Mouse (Mus musculus) cortical plate, adult 2 months (tissue): ENCODE measurements at regions not wholly inside any gene's neighbourhood (a gene's known extent, or its start where the extent isn't known, plus 50 kb on each side); places are given as distances from the start of the nearest gene placed in this dataset.

Source experiments
- H3K27ac ChIP-seq: fragments of 200-500 bp; 2 replicates; pipeline ENCODE4 v1.5.1; 2012; ENCODE audit warnings: low read length, control low read depth, inconsistent platforms; ENCODE audit not compliant: insufficient read depth
- H3K4me1 ChIP-seq: fragments of 200-500 bp; 2 replicates; pipeline ENCODE4 v1.6.1; 2011; ENCODE audit warnings: low read length; ENCODE audit not compliant: control insufficient read depth, insufficient read depth
- H3K4me3 ChIP-seq: fragments of 200-500 bp; 2 replicates; pipeline ENCODE4 v1.5.1; 2011; ENCODE audit warnings: mild to moderate bottlenecking, low read length, control low read depth; ENCODE audit not compliant: insufficient read depth
- CTCF ChIP-seq: fragments of 200-500 bp; IDR thresholded peaks from 2 replicates; pipeline ENCODE4 v1.5.1; 2011; ENCODE audit warnings: mild to moderate bottlenecking, control low read depth, low read length; ENCODE audit not compliant: insufficient read depth; ENCODE audit errors: extremely low read depth
- POLR2A ChIP-seq: fragments of 200-500 bp; IDR thresholded peaks from 2 replicates; pipeline ENCODE4 v1.6.1; 2011; ENCODE audit warnings: mild to moderate bottlenecking, low read length, control low read depth; ENCODE audit not compliant: insufficient read depth; ENCODE audit errors: extremely low read depth

DNA sequence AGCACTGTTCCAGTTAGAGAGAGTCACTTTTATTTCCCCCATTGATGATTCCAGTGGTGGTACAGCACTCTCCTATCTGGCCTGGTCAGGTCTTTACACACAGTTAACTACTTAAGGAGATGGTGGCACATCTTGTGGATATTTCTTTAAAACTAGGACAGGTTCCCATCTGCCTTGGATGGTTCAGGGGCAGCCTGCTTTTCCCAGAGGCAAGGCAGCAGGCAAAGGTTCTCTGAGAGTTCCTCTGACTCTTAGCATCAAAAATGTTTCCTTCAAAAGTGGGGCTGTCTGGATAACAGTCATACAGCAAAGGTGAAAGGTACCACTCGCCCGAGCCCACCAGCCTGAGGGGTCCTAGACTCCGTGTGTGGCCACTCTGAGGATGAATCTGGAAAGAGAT lies 178.3 kb upstream of the 1700012A03Rik start:
- Histone ChIP-seq H3K4me1 (no peaks in the 10 kb centered on the region), H3K27ac (no peak overlapping the region), H3K4me3 (no peak overlapping the region)
- TF ChIP-seq CTCF (no peak), POLR2A (no peak)

DNA sequence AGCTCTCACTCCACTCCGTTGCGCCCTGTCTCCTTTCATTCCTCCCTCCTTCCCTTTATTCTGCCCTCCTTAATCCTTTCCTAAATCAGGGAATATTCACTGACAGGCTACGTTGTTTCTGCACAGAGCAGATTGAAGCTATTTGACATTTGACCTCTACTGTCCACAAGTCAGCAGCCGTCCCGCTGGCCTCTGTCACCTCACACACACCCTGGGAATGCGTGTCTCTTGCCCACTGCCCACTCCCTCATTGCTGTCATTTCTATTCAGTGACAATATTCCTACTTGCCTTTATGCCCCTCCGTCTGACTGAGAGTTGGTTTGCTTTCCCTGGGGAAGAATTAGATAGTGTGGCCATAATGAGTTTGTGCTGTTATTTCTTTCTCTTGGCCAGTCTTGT lies 188.1 kb upstream of the 1700012A03Rik start:
- TF ChIP-seq POLR2A (no peak), CTCF (no peak)
- H3K27ac ChIP-seq = no peak overlapping the region
- H3K4me3 ChIP-seq = no peak overlapping the region
- no peaks in the 10 kb centered on the region for H3K4me1 ChIP-seq

DNA sequence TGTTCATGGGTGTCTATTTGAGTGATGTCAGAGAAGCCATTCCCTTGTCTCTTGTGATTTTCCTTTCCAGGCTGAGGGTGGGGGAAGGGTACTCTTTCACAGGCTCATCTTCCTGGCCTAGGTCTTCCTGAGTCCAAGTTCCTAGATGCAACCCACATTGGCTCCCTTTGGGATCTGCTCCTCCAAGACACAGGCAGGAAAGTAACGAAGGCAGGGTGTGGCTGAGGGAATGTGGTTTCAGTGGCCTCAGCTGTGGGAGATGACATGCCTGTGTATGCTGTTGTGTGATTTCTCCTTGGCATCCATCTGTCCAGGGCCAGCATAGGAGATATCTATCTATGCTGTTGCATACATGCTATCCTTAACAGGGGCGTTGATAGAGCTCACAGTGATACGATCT lies 190.4 kb upstream of the 1700012A03Rik start:
- H3K4me1 ChIP-seq = no peaks in the 10 kb centered on the region
- no peak overlapping the region for H3K4me3 ChIP-seq
- no peak for TF ChIP-seq POLR2A
- TF ChIP-seq CTCF = no peak
- H3K27ac ChIP-seq = no peak overlapping the region

DNA sequence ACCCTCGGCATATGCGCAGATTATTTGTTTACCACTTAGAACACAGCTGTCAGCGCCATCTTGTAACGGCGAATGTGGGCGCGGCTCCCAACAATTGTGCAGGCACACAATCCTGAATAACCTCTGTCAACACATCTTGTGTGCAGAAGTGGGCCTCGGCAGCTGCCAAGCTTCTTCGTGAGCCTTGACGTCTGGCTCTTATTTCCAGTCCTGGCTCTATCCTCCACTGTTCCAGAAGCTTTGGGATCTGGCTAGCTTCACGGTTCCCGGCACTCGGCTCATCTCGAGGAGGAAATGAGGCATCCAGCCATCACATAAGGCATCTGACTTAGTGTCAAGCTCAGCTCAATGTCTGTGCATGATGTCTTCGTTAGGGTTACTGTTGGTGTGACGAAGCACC lies 195.8 kb upstream of the 1700012A03Rik start:
- H3K27ac ChIP-seq = no peak overlapping the region
- TF ChIP-seq CTCF (no peak), POLR2A (no peak)
- H3K4me3 ChIP-seq = no peak overlapping the region
- H3K4me1 ChIP-seq = no peaks in the 10 kb centered on the region

DNA sequence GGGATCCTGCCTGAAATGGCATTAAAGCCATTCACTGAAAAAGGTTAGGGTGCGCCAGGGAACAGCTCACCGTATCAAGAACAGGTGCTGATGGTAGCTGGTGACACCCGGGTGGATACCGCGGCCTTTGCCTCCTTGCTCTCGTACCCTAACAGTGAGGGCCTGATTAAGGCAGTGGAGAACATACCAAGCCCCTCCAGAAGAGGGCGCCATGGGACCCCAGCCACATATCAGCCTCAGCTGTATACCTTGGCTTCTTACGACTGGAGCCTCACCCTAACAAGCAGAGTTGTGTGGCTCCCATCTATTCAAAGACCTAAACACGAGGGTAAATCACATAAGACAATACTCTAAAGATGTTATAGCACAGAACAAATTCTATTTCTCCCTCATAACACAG lies 203.7 kb upstream of the 1700012A03Rik start:
- H3K4me3 ChIP-seq = no peak overlapping the region
- TF ChIP-seq CTCF (peak; percentile 18; the same call in 1 of the 2 replicates), POLR2A (no peak)
- no peak overlapping the region for H3K27ac ChIP-seq
- H3K4me1 ChIP-seq = no peaks in the 10 kb centered on the region

DNA sequence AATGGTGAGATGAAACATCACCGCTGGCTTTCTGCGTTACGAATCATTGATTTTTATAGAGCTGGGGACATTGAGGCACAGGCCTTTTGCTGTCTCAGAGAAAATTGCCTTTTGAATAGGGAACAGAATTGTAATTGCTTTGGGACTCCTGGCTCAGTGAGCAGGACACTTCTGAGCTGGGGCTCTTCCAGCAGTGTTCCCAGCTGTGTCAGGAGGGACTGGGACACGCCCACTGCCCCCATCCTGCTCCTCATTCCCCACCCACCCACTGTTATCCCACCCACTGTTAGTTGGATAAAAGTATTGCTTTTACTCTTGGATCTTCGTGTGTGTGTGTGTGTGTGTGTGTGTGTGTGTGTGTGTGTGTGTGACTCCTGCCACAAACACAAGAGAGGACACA lies 204.4 kb upstream of the 1700012A03Rik start:
- Histone ChIP-seq H3K4me1 (no peaks in the 10 kb centered on the region), H3K4me3 (no peak overlapping the region), H3K27ac (no peak overlapping the region)
- TF ChIP-seq POLR2A (no peak), CTCF (no peak)

DNA sequence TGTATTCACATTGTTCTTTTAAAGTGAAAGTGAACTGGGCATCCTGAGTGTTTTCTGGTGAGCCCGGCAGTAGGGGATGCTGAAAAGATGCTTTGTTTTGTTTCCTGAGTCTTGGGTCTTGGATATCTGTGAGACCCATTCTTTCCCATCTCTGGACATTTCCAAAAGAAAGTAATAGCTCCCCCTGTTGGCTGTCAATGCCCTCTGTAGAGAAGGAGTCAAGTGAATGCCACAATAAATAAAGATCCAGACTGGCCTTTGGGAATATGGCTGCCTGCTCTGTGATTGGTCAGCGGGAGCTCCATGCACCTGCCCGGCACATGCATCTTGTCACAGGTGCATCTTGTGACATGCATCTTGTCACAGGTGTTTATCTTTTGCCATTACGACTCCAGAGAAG lies 209.4 kb upstream of the 1700012A03Rik start:
- no peak overlapping the region for H3K4me3 ChIP-seq

DNA sequence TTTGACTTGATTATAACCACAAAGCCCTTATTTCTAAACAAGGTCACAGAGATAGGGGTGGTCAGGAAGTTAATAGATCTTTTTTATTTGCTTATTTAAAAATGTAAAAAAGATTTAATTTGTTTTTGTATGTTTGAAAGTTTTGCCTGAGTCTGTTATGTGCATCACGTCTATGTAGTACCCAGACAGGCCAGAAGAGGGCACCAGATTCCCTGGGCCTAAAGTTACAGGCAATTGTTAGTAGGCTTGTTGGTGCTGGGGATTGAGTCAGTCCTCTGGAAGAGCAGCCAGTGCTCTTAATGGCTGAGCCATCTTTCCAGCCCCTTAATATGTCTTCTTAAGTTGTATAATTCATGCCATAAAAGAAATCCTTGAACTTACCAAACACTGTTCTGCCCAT lies 211.5 kb upstream of the 1700012A03Rik start:
- Histone ChIP-seq H3K27ac (no peak overlapping the region), H3K4me3 (no peak overlapping the region), H3K4me1 (no peaks in the 10 kb centered on the region)
- TF ChIP-seq POLR2A (no peak), CTCF (0 out of 2 replicates have a peak, but pooled peaks have one; percentile 16)

More for the DNA sequence above, 209.4 kb upstream of the 1700012A03Rik start:
- no peak for TF ChIP-seq CTCF
- H3K27ac ChIP-seq = no peak overlapping the region
- H3K4me1 ChIP-seq = no peaks in the 10 kb centered on the region

DNA sequence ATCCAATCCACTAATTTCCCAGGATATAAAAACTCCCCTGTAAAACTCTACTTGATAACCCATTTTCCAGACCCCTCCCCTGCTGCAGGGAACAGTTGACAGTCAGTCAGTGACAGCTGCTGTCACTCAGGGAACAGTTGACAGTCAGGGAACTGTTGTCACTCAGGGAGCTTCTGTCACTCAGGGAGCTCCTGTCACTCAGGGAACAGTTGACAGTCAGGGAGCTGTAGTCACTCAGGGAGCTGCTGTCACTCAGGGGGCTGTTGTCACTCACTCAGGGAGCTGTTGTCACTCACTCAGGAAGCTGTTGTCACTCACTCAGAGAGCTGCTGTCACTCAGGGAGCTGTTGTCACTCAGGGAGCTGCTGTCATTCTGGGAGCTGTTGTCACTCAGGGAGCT lies 214.3 kb upstream of the 1700012A03Rik start:
- no peak overlapping the region for H3K4me3 ChIP-seq
- no peak overlapping the region for H3K27ac ChIP-seq
- TF ChIP-seq CTCF = no peak
- no peak for TF ChIP-seq POLR2A
- H3K4me1 ChIP-seq = no peaks in the 10 kb centered on the region

DNA sequence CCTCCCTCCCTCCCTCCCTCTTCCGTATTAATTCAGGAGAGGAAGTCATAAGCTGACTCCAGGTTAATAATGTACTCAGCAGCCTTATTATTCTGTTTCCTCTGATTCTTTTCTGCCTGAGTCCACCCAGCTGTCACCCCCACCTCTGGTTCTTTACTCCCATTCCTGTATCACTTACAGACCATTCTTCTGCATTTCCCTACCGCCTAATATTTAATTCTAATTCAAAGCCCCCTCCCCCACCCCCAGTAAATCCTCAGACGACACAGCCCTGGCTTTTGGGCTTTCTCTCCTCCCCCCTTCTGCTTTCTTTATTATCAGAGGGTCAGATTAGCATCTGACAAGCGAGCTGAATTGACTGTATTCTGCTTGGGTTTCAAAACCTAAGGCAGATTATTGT lies 215.5 kb upstream of the 1700012A03Rik start:
- Histone ChIP-seq H3K4me1 (peaks cover 1% of the 10 kb centered on the region; the same call in 1 of the 2 replicates), H3K4me3 (no peak overlapping the region), H3K27ac (no peak overlapping the region)
- no peak for TF ChIP-seq POLR2A
- TF ChIP-seq CTCF = no peak

DNA sequence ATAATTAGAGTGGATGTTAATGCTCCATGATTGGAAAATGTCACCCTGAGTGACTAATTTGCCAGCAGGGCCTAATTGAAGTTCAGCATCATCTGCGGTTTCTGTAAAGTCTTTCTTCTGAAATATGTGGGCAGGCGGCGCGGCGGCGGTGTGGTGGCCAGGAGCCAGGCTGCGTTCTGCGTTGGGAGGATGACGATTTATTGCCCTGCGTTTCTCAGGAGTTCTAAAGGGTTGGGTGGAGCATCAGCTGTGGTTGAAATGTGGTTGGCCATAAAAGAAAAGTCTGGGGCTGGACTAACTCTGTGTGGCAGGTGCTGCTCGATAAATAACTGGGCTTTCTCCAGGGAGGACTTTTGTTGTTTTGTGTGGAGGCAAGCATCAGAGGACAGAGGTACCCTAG lies 219.4 kb upstream of the 1700012A03Rik start:
- H3K4me1 ChIP-seq = peaks cover 1% of the 10 kb centered on the region; the same call in 1 of the 2 replicates
- H3K27ac ChIP-seq = no peak overlapping the region
- H3K4me3 ChIP-seq = no peak overlapping the region
- TF ChIP-seq CTCF (no peak), POLR2A (no peak)
